Comparison of ENCODE assay signal across 11 mouse cellular contexts in genomic region chr15:5237012-5237660, GRCm38 (mm10). TPM values are rescaled to one million over a fixed set of nuclear protein-coding genes. Genes with fewer than 3 reads are reported as not detected.
DNase-seq lines count a peak whose midpoint lies in the region; ATAC-seq and TF ChIP-seq lines count a peak whose summit lies in the region.
"Had no signal": no experiment of that assay in that cellular context is flagged by ENCODE, and none has a peak within 500 bp of the region (broad histone marks: within the 10 kb centered on the region; RNA-seq: fewer than 3 reads in every experiment).

No protein-coding gene starts in this region.

- no peaks in the 10 kb centered on the region for H3K9me3 ChIP-seq in kidney, embryonic 15.5 days (replicated peaks)
- H3K9me3 ChIP-seq in CH12.LX (replicated peaks; ENCODE audit: low read length), result no peaks in the 10 kb centered on the region
- H3K9me3 ChIP-seq: forebrain, embryonic 13.5 days; liver, embryonic 12.5 days had no signal

- H3K9ac ChIP-seq in kidney, embryonic 15.5 days, result no peak overlapping the region
- H3K9ac ChIP-seq in CH12.LX (ENCODE audit: insufficient read depth, low read depth), result peak overlapping the region; percentile 40
- H3K9ac ChIP-seq: forebrain, embryonic 13.5 days; liver, embryonic 12.5 days had no signal

- H3K4me3 ChIP-seq in kidney, embryonic 15.5 days (replicated peaks), result no peak overlapping the region
- peak overlapping the region in 2 of 3 experiments; percentile 24 to 35 for H3K4me3 ChIP-seq in CH12.LX (replicated peaks in 1 of 3; ENCODE audit: low read depth in 2 of 3, low read length in 2 of 3, poor library complexity in 1 of 3)
- H3K4me3 ChIP-seq in bone marrow macrophage, adult 2 months (ENCODE audit: insufficient read depth, low read length), result no peak overlapping the region
- H3K4me3 ChIP-seq: forebrain, embryonic 13.5 days; liver, embryonic 12.5 days had no signal

- peaks cover 9% of the 10 kb centered on the region for H3K79me2 ChIP-seq in CH12.LX (replicated peaks; ENCODE audit: control insufficient read depth, extremely low read depth, insufficient read depth, poor library complexity, severe bottlenecking)

- peak; percentile 31 for DNase-seq in kidney, postnatal 10 days
- peak; percentile 55 for DNase-seq in CH12.LX (ENCODE audit: extremely low read depth)
- DNase-seq in skeletal muscle tissue, adult 2 months (ENCODE audit: low read depth, low spot score), result peak; percentile 42
- no peak for DNase-seq in cerebellum, postnatal 36 days
- DNase-seq in adrenal gland, adult (ENCODE audit: inconsistent age in 2 of 2, low spot score in 1 of 2), result no peak
- DNase-seq in layer of hippocampus, adult 9-10 months (ENCODE audit: low spot score), result no peak

- no peak for ATAC-seq in kidney, embryonic 15.5 days (replicated peaks; ENCODE audit: low FRiP score)

- no peaks in the 10 kb centered on the region for H3K27me3 ChIP-seq in kidney, embryonic 15.5 days
- H3K27me3 ChIP-seq in CH12.LX (replicated peaks), result no peaks in the 10 kb centered on the region

- H3K36me3 ChIP-seq in kidney, embryonic 15.5 days, result no peaks in the 10 kb centered on the region
- peaks cover 9 to 29% of the 10 kb centered on the region in 2 experiments for H3K36me3 ChIP-seq in CH12.LX (replicated peaks in 1 of 2; ENCODE audit: control insufficient read depth in 1 of 2, insufficient read depth in 1 of 2, low read length in 1 of 2)

- TF ChIP-seq CTCF in CH12.LX (conservative IDR thresholded peaks at IDR 0.05 in 1 of 2, IDR thresholded peaks at IDR 0.05 in 1 of 2; ENCODE audit: low read depth in 2 of 2, low read length in 2 of 2), result no peak
- TF ChIP-seq CTCF in bone marrow macrophage, adult 2 months (IDR thresholded peaks at IDR 0.05; ENCODE audit: low read depth, low read length), result no peak

- dilution Hi-C loops in CH12.LX (cut with MboI; ENCODE audit: extremely low pct_ligation_motif_present, extremely low pct_unique_long_range_greater_than_20kb, low sequenced_read_pairs), result no loop called here

- H3K4me2 ChIP-seq in kidney, embryonic 15.5 days, result no peak overlapping the region
- peak overlapping the region; percentile 54 for H3K4me2 ChIP-seq in CH12.LX (ENCODE audit: insufficient read depth, low read depth, poor library complexity, severe bottlenecking)
- H3K4me2 ChIP-seq: forebrain, embryonic 13.5 days; liver, embryonic 12.5 days had no signal

- 64% methylated on average over 7 of the region's 7 CpGs for WGBS in kidney, embryonic 15.5 days

- TF ChIP-seq EP300 in CH12.LX (IDR thresholded peaks at IDR 0.05; ENCODE audit: low read length), result peak; percentile 32; the same call in 1 of the 2 replicates

- in situ Hi-C loops in CH12.LX (cut with MboI; ENCODE audit: low pct_ligation_motif_present, low pct_unique_long_range_greater_than_20kb, low sequenced_read_pairs), result loop anchor here (25.0 kb wide), 3 partner anchors 375 to 975 kb away; no protein-coding TSS in a partner anchor

- TF ChIP-seq POLR2A in CH12.LX (IDR thresholded peaks at IDR 0.05; ENCODE audit: low read depth, low read length), result no peak
- TF ChIP-seq POLR2A in bone marrow macrophage, adult 2 months (IDR thresholded peaks at IDR 0.05; ENCODE audit: borderline replicate concordance, low read depth, low read length), result no peak

- TF ChIP-seq RAD21 in CH12.LX (IDR thresholded peaks at IDR 0.05; ENCODE audit: low read depth, low read length), result no peak

- no peak overlapping the region for H3K27ac ChIP-seq in kidney, embryonic 15.5 days
- H3K27ac ChIP-seq in CH12.LX (ENCODE audit: insufficient read depth, low read depth), result peak overlapping the region; percentile 11; the same call in 1 of the 2 replicates
- H3K27ac ChIP-seq in bone marrow macrophage, adult 2 months (ENCODE audit: insufficient read depth, low read depth, low read length), result 0 out of 2 replicates have a peak overlapping the region, but pooled peaks have one; percentile 10
- H3K27ac ChIP-seq: forebrain, embryonic 13.5 days; kidney, postnatal 0 days; liver, embryonic 12.5 days had no signal

- H3K4me1 ChIP-seq in kidney, embryonic 15.5 days, result peaks cover 29% of the 10 kb centered on the region
- H3K4me1 ChIP-seq in CH12.LX (ENCODE audit: control insufficient read depth in 1 of 2, insufficient read depth in 2 of 2), result peaks cover 7 to 40% of the 10 kb centered on the region in 2 experiments; a peak in 3 of 4 replicates
- H3K4me1 ChIP-seq in bone marrow macrophage, adult 2 months (ENCODE audit: control insufficient read depth, insufficient read depth, low read length), result peaks cover 24% of the 10 kb centered on the region

TF ChIP-seq in CH12.LX, 34 proteins besides CTCF, POLR2A, EP300 and RAD21:
- no peak for TF ChIP-seq PAX5 (IDR thresholded peaks at IDR 0.05; ENCODE audit: low read length)
- no peak for TF ChIP-seq USF1 (IDR thresholded peaks at IDR 0.05; ENCODE audit: low read depth, low read length)
- no peak for TF ChIP-seq RCOR1 (conservative IDR thresholded peaks at IDR 0.05; ENCODE audit: low read depth, low read length)
- no peak for TF ChIP-seq TBP (conservative IDR thresholded peaks at IDR 0.05; ENCODE audit: low read depth, low read length)
- no peak for TF ChIP-seq JUN (IDR thresholded peaks at IDR 0.05; ENCODE audit: insufficient read depth, low read depth, low read length)
- TF ChIP-seq MXI1 (IDR thresholded peaks at IDR 0.05; ENCODE audit: low read depth, low read length), result peak; percentile 81
- 0 out of 2 replicates have a peak, but pooled peaks have one; percentile 33 for TF ChIP-seq MEF2A (IDR thresholded peaks at IDR 0.05; ENCODE audit: borderline replicate concordance, low read depth, low read length)
- TF ChIP-seq MAX (IDR thresholded peaks at IDR 0.05; ENCODE audit: low read length), result peak; percentile 90
- TF ChIP-seq SMC3 (IDR thresholded peaks at IDR 0.05; ENCODE audit: low read depth, low read length), result no peak; the same call in 1 of the 2 replicates
- peak; percentile 90 for TF ChIP-seq BHLHE40 (IDR thresholded peaks at IDR 0.05; ENCODE audit: low read depth, low read length)
- TF ChIP-seq ZC3H11A (IDR thresholded peaks at IDR 0.05; ENCODE audit: low read depth, low read length), result no peak
- TF ChIP-seq MYC (IDR thresholded peaks at IDR 0.05; ENCODE audit: low read depth, low read length), result peak; percentile 90
- TF ChIP-seq ZMIZ1 (IDR thresholded peaks at IDR 0.05; ENCODE audit: low read depth, low read length), result 0 out of 2 replicates have a peak, but pooled peaks have one; percentile 32
- no peak for TF ChIP-seq CHD2 (IDR thresholded peaks at IDR 0.05; ENCODE audit: low read length)
- TF ChIP-seq UBTF (IDR thresholded peaks at IDR 0.05; ENCODE audit: low read depth, low read length), result no peak
- no peak for TF ChIP-seq GABPA (IDR thresholded peaks at IDR 0.05; ENCODE audit: insufficient replicate concordance, low read depth, low read length)
- TF ChIP-seq ZNF384 (IDR thresholded peaks at IDR 0.05; ENCODE audit: low read depth, low read length), result no peak
- TF ChIP-seq CHD1 (IDR thresholded peaks at IDR 0.05; ENCODE audit: low read depth, low read length), result peak; percentile 44; the same call in 1 of the 2 replicates
- no peak for TF ChIP-seq NELFE (IDR thresholded peaks at IDR 0.05; ENCODE audit: low read depth, low read length)
- TF ChIP-seq E2F4 (IDR thresholded peaks at IDR 0.05; ENCODE audit: insufficient replicate concordance, low read depth, low read length), result peak; percentile 26; the same call in 1 of the 2 replicates
- TF ChIP-seq NRF1 (IDR thresholded peaks at IDR 0.05; ENCODE audit: low read depth, low read length), result no peak
- TF ChIP-seq IRF4 (IDR thresholded peaks at IDR 0.05; ENCODE audit: low read depth, low read length), result 0 out of 2 replicates have a peak, but pooled peaks have one; percentile 35
- TF ChIP-seq ELF1 (IDR thresholded peaks at IDR 0.05; ENCODE audit: low read depth, low read length), result no peak
- peak; percentile 71 for TF ChIP-seq ETS1 (conservative IDR thresholded peaks at IDR 0.05; ENCODE audit: low read depth, low read length)
- TF ChIP-seq ZKSCAN1 (IDR thresholded peaks at IDR 0.05; ENCODE audit: borderline replicate concordance, low read depth, low read length), result no peak
- TF ChIP-seq MAFK (IDR thresholded peaks at IDR 0.05; ENCODE audit: insufficient replicate concordance, low read length), result no peak
- TF ChIP-seq KAT2A (IDR thresholded peaks at IDR 0.05; ENCODE audit: insufficient replicate concordance, low read length), result no peak
- peak; percentile 66; the same call in 1 of the 2 replicates for TF ChIP-seq SIN3A (IDR thresholded peaks at IDR 0.05; ENCODE audit: low read length)

RNA-seq across cellular contexts. Expression of gene Ptger4, which starts 6.9 kb away (rescaled TPM):
- polyA plus RNA-seq in kidney, embryonic 15.5 days (2015; fragmentation: Nextera tagmentation; extraction: Ambion mirVana), result 4.2 and 5.2 TPM in 2 replicates
- total RNA-seq in CH12.LX (2012; rRNA removed) (4.2 and 6.5 TPM in 2 replicates), CH12.LX (2014; rRNA removed) (4.7 and 5.5 TPM in 2 replicates)
- polyA plus RNA-seq in CH12.LX (2012; ENCODE audit: insufficient read length, low read depth), result 3.1 and 4.4 TPM in 2 replicates
- polyA plus RNA-seq in bone marrow macrophage, adult 2 months (2012; ENCODE audit: insufficient read depth, insufficient read length, missing spikeins), result 28.6 and 32.5 TPM in 2 replicates

RNA-seq across cellular contexts. Expression of gene Ttc33, which starts 51.8 kb away (rescaled TPM):
- 45.1 and 45.2 TPM in 2 replicates for polyA plus RNA-seq in kidney, embryonic 15.5 days (2015; fragmentation: Nextera tagmentation; extraction: Ambion mirVana)
- 24.5 and 24.6 TPM in 2 replicates for total RNA-seq in CH12.LX (2012; rRNA removed)
- 53.6 and 59.4 TPM in 2 replicates for total RNA-seq in CH12.LX (2014; rRNA removed)
- polyA plus RNA-seq in CH12.LX (2012; ENCODE audit: insufficient read length, low read depth), result 34.8 and 55.7 TPM in 2 replicates
- polyA plus RNA-seq in bone marrow macrophage, adult 2 months (2012; ENCODE audit: insufficient read depth, insufficient read length, missing spikeins), result 40.7 and 44.6 TPM in 2 replicates

Comparison
In these comparisons a context has a peak if more than half of its experiments do, and no peak if none do; other contexts are left out.
1. DNase-seq: peak in kidney, postnatal 10 days (single experiment), CH12.LX (single experiment) and skeletal muscle tissue, adult 2 months (single experiment); none in cerebellum, postnatal 36 days (0 of 2), adrenal gland, adult (0 of 2) and layer of hippocampus, adult 9-10 months (single experiment).
2. H3K4me3 ChIP-seq: peak in CH12.LX (2 of 3); none in kidney, embryonic 15.5 days (single experiment) and bone marrow macrophage, adult 2 months (single experiment).